Mouse (Mus musculus) lung, postnatal 36 days (tissue): ENCODE data around the gene Shisa4.
A peak's percentile ranks its signal among the peaks of the same experiment; 100 is the strongest.

Experiments
- DNase-seq: peaks from one replicate; pipeline ENCODE4 v3.0.0; 2022; ENCODE audit warnings: mixed read lengths

Shisa4 gene

GRCm38 (mm10) chr1:135363446-135363845 is 11.6 kb downstream of the Shisa4 start:
- DNase-seq: peak; percentile 83

- no peak for DNase-seq
Observed at GRCm38 (mm10) chr1:135362115-135362514, 12.9 kb downstream of the Shisa4 start.

DNA sequence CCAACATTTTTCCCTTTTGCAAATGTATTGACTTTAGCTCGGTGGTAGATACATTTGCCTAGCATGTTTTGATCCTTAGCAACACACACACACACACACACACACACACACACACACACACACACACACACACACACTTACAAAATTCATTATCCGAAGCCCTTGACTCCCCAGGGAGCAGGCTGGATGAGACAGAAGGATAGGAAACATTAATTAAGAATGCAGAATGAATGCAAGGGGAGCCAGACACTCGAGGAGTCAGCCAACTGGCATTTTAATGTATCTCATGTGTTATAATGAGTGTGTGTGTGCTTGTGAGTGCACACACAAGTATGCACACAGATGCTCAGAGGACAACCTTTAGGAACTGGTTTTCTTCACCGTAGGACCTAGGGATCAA is 13.5 kb downstream of the Shisa4 start:
- no peak for DNase-seq

DNA sequence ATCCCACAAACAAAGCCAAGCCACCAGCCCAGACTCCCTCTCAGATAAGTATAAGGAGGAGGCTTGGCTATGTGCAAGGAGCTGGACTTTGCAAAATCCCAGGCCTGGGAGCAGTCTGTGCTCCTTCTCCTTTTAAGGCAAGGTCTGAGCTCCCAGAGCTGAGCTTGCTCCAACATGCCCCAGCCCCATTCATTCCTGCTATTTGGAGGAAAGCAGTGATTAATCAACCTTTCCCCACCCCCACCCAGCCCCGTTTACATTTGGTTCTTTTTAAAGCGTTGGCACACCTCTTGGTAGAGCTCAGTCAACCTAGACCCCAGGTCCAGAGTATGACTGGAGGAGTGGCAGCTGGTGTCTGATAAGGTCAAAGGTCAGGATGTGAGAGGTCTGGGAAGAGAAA is 16.0 kb downstream of the Shisa4 start:
- DNase-seq: no peak

DNA sequence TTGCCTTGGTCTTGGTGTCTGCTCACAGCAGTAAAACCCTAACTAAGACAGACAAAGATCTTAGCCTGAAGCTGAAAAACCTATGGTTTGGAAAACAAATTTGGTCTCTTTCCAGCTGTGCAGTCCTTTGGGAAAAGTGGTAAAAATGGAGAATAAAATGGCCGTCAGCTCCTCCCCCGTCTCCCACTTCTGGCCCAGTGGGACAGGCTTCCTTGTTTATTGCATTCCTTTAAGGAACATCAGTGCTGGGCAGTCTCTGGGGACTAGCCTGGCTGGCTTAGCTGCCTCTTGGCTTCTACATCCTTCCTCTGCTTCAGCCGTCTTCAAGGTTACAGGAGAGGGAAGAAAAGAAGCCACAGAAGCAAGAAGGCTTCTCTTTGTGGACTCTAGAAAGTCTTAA is 23.1 kb downstream of the Shisa4 start:
- peak; percentile 51 for DNase-seq

DNA sequence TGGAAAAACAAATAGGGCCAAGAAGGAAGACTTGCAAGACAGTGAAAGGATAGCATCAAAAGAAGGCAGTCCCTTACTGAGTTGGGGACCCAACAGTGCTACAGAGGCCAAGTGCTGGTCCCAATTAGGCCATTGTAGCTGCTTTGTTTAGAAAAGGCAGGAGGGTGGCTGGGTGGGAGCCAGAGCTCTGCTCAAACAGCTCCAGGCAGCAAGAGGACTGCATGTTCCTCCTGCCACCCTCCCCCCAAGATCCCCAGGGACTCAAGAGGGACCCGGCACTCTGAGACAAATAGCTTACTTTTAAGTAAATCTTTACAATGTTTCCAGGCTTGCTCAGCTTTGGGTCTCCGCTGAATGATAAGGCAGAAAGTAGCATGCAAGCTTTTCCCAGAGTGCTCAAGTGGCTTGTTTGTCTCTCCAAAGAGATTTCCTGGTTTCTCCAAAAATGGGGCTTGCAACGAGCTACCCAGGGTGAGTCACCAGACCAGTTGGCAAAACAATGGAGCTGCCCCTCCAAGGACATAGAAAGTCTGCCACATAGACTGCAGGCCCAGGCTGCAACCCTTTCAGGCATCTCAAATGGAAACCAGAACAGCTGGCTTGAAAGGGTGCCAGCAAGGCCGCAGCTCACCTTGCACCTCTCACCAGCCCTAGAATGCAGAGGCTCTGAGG is 27.4 kb downstream of the Shisa4 start:
- peak; percentile 71 for DNase-seq

GRCm38 (mm10) chr1:135346891-135347290 is 28.1 kb downstream of the Shisa4 start:
- no peak for DNase-seq

- DNase-seq: no peak
Observed at GRCm38 (mm10) chr1:135344026-135344425, 31.0 kb downstream of the Shisa4 start.

- DNase-seq: no peak
Observed at GRCm38 (mm10) chr1:135341947-135342346, 33.1 kb downstream of the Shisa4 start.

GRCm38 (mm10) chr1:135330578-135330977 is 44.5 kb downstream of the Shisa4 start:
- DNase-seq: no peak

DNA sequence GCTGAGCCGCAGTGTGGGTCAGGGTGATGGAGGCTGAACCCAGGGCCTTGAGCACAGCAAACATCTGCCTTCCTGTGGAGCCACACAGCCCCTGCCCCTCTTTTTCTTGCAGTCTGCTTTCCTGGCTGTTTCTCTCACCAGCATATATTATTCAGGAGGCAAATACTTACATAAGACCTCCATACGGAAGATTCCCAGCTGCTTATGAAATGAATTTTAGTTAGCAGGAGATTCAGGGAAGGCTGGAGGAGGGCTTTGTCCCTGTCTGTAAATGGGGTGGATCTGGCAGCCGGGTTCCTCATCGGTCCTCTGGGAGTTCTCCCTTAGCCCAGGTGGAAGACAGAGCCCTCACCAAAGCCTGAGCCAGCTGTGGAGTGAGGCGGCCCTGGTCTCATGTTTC is 46.7 kb downstream of the Shisa4 start:
- DNase-seq: no peak

- DNase-seq: no peak
Observed at GRCm38 (mm10) chr1:135325934-135326333, 49.1 kb downstream of the Shisa4 start.

GRCm38 (mm10) chr1:135324571-135324970 is 50.5 kb downstream of the Shisa4 start, which contains the start of gene Lmod1:
Lmod1 (plus strand) TSS chr1:135324807.
- DNase-seq: peak; percentile 74

GRCm38 (mm10) chr1:135323367-135323901 is 51.6 kb downstream of the Shisa4 start:
- DNase-seq: no peak
